Mouse (Mus musculus): ENCODE measurements around the gene Kif16b.

Kif16b gene

DNA sequence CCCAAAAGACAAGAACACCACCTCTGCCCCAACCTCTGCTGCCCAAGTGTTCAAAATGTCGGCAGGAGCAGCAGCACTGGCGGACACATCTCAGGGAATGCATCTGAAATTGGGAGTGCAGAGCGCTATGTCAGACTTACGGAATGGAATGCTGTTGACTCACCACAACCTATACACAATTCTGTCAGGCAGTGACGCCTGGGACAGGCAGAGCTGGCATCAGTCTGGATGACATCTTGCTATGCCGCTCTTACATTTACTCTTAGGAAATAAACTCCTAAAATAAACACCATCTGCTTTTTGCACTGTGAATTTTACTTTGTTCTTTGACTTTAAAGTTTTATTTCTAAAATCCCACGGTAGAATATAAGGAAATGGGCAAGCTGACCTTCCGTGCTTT is 31.3 kb downstream of the Kif16b start:
- no peak for DNase-seq

DNA sequence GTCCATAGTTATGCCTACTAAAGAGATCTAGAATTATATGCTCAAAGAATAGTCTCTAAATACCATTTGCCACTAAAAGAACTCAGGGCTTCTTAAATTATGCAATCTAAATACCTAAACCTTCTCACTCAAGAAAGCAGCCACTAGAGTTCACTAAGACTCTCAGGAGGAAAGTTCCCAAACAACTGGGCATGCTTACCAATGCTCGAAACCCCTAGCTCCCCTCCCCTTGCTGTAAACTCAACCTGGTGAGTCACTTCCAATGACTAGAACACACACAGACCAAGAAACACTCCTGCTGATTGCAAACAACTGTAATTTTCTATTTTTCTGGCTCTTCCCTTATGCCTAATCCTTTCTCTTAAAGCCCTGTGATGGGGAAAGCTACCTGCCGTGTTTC is 33.9 kb downstream of the Kif16b start:
- no peak for DNase-seq

DNA sequence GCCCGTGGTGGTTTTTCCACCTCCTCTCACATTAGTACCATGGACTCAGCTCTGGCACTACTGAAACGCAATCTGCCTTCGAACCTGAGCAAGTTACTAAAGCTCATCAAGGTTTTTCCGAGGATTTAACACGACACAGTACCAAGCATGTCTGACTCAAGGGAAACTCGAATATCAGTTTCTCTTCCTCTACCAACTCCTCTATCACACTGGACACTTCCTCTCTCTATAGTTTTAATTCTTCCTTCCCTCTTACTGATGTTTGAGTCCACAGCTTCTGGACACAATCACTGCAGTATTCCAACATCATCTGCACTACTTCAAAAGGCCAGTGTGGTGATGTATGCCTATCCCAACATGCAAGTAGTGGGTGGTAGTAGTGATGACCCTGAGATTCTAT is 40.3 kb downstream of the Kif16b start:
- DNase-seq, result no peak

DNA sequence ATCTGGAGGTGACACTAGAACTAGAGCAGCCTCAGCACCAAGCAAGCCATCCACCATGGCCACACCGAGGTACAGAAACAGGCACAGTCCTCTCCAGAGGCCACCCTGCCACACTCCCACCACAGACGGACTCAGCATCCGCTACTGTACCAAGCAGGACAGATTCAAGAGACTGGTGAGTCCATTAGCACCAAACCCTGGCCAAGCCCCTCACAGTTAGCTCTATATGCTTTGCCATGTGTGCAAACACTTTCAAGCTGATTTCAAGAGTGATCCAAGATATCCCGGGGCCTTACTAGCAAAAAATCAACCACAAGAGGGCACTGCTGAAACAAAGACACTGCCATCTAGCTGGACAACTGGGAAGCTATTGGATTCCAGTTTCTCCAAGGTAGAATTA is 41.9 kb downstream of the Kif16b start:
- peak; percentile 42 for DNase-seq

DNA sequence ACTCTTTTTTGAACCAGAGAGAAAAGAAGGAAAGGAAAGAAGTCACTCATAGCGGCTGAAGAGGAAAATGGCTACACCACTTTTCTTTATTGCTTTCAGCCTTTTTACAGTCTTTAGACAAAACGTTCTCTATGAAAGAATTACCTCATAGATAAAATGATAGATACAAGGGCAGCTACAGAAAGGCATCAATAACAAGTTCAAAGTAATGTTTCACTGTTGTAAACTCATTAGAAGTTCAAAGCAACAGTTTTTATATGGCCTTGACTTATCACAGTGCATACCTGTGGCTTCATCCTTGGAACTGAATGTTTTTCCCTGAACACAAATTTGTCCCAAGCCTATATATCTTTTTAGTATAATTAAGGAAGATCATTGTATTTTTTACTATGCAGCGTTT is 62.6 kb downstream of the Kif16b start:
- no peak for DNase-seq

DNA sequence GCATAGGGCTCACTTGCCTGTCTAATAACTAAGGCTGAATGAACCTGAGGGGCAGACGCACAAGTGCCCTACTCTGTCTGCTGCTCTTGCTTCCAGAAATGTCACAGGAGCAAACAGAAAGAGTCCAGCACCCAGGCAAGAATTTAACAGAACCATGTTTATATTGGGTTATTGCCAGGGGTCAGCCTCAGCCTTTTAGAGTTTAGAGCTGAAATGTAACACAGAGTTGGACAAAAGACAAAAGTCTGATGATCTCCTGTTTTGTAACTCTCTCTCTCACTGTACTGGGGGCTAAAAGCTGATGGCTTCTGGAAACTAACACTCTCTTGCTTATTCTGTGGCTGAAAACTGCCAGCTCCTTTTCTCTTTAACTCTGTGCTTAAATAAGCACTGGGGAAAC is 63.2 kb downstream of the Kif16b start:
- DNase-seq, result no peak

DNA sequence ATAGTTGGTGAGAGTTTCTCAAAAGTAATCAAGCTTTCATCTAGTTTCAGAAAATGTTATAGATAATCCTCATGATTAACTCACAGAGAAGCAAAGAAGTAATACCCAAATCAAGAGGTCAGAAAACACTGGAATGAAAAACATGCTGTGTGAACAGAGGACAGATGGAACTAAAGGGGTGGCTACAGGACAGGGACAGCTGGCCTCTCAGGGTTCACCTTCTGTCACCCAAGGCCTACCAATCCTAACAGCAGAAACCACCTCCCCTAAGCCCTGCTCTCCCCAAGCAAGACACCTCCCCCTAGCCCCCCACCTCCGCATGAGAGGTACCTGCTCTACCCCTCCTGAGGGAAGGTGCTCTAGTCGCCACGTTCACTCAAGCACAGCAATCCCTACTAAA is 66.6 kb downstream of the Kif16b start:
- no peak for DNase-seq

DNA sequence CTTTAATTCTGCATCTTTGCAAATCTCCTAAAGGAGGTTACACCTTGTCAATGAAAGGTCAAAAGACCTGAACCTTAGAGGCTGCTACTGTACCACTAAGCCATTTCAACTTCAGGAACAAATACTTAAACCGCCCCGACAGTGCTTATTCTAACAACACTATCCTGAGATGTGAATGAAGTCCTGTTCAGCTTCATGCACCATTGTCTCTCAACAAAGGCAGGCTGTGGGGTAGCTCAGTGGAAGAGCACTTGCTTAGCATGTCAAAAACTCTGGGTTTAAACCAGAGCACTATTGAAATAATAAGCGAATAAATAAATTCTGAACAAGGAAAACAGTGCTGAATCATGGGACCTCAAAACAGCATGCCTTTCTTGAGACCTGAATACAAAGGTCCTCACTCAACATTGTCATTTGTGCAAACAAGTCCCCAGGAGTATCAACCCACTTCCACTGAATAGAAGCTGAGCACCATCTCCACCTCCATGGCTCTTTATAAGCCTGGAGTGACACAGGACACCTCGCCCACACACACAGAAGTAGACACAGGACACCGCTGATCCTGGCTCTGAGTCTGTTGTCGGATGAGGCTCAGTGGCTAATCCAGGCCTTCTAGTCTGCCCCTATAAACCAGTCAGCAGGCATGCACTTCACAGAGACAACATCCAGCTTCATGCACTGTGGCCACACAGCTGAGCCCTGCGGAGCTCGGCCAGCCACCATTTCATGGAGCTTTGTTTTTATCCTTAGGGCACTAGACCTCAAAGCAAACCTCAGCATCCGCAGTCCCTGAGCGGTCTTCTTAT is 68.5 kb downstream of the Kif16b start:
- no peak for DNase-seq

DNA sequence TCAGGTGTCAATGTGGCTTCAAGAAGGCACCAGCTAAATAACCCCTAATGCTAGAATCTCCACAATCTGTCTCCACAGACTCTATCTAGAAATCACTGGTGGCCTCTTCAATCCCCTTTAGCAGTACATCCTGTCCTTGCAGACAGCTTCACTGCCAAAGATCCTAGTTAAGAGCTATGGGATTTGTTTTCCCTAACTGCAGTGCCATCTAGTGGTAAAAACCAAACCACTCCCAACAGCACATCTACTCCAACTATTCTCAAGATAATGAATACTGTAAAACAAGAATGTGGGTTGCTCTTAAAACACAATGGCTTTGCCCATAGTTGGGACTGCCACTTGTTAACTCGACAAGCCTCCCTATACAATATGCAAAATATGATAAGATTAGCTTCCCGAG is 88.3 kb downstream of the Kif16b start:
- peak; percentile 18 for DNase-seq

DNA sequence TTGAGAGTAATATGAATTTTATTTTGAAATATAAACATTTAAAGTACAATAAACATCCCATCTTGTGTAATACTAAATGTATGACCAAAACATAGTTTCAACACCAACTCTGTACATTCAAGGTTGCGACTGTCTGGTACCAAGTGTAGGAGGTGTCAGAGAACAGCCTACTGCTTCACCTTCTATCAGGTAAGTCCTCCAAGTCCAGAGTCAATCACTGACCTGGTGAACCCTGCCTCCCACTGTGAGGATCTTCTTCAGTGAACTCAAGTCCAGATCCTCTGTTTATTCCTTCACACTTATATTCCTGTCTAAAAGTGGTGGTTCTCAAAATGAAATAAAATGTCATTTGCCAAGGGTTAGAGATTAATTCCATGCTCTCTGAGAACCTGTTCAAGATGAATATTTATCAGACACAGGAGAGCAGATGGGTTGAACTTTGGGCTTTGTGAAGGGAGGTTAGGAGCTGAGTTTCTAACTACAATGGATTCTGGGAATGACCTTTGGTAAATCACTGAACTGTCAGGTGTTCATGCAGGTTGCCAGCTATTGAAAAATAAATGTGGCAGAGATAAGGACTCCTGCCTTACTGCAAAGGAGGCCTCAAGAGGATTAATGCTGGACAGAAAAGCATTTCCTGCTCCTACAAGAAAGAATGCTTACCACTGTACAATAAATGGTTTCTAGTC is 97.4 kb downstream of the Kif16b start:
- no peak for DNase-seq

DNA sequence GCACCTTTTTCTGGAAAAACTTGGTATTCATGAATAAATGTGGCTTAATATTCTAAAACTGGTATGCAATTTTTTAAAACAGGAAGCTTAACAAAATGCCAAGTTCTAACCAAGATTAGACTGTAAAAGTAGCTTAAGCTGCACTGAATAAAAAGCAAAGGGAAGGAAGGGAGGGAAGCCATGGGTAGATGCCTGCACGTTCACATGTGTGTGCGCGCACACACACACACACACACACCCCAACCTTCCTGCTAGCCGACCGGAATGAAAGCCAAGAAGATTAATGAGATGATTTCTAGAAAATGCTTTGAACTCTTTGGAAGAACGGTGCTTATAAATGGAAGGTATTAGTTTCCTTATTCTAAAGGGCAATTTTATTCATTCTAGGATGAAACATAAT is 104.0 kb downstream of the Kif16b start:
- no peak for DNase-seq

DNA sequence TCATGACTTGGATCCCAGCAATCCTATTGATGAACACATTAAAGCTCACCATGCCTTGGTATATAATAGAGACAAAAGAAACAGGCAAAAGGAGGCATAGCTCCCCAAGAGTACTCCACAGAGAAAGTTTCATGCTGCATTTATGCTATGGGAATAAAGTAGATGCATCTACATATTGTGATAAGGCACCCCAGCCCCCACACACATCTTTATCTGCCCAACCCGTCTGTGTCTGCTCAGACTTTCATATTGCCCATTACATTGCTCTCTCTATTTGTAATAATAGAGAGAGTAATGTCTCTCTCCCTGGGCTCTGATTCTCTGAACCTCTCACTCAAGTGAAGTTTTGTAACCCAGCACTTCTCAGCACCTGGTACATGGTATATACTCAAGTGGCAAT is 126.0 kb downstream of the Kif16b start:
- DNase-seq, result no peak

DNA sequence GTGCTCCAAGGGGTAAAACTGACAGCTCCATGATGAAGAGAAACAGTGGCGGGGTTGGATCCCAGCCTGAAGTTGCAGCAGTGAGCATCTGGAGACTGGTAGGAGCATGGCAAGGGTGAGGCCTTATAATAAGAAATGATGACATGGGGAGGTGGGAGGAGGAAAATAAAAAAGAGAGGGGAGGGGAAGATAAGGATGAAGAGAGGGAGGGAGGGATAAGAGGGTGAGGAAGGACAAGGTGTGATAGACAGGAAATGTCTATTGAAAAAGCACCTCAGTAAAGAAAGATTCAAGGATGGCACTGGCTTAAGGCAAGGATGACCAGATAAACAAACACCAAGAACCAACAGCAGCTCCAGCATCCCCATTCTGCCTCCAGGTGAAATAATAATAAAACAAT is 126.6 kb downstream of the Kif16b start:
- DNase-seq, result no peak

DNA sequence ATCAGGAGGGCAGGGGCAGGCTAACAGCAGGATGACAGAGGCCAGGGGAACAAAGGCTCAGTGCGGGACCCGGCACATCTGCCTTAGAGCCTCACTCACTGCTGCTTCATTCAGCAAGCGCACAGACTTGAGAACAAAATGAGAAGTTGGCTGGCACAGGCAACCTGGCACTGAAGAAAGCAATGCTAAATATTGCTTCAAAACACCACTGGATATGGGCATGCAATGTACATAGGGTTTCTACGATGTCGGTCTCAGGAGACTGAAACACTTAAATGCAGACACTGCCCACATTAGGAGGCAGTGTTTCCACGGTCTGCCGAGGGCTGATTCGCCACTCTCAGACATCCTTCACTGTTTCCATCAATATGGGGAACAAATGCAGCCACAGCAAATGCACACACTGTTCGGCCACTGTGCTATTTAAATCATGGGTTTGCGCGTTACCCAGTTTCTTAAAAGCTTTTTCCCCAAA is 131.6 kb downstream of the Kif16b start:
- DNase-seq, result peak; percentile 38

DNA sequence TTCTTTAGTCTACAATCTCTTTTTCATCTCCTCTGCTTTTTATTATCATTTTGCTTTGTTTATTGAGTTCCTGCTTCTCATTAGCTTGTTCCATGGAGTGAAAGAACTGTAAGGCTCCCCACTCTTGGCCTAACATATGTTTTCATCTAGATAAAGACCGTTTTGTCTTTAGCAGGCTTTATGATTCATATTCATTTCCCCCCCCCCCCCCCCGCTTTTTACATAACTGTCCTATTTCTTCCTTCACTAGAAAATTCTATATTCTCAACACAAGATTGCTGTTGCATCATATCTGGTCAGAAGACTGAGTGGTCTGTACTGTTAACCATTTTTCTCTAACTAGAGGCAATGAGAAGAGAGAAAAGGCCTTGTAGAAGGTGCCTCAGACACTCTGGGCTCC is 137.1 kb downstream of the Kif16b start:
- DNase-seq, result no peak

DNA sequence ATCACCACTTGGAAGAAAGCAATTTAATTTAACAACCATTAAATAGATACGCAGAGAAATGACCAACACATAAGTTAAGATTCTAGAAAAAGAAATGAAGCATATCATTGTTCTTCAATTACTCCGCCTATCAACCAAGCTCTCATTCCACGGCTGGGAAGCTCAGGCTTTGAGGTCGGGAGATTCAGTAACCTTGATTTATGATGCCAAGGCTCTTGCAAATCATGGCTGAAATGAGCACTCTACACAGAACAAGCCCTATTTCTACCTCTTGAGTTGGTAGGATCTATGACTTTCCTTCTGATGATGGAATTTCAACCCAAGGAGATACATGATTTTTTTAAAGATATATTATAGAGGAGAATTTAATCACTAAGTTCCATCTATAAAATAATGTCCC is 140.5 kb downstream of the Kif16b start:
- DNase-seq, result no peak

DNA sequence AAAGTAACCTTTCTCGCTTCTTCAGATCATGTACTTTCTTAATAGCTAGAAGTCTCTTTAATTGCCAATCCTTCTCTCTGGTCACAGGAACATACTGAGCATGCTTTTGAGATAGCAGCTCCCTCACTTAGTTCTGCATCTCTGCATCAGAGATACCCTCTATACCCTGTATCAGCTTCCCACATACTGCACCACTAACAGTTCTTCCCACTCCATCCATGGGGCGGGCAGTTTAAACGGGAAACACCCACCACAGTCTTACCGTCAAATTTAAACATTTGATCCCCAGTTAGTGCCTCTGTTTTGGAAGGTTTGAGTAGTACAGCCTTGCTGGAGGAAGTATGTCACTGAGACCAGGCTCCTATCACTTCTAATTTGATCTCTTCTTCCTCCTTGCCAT is 142.1 kb downstream of the Kif16b start:
- DNase-seq, result no peak

DNA sequence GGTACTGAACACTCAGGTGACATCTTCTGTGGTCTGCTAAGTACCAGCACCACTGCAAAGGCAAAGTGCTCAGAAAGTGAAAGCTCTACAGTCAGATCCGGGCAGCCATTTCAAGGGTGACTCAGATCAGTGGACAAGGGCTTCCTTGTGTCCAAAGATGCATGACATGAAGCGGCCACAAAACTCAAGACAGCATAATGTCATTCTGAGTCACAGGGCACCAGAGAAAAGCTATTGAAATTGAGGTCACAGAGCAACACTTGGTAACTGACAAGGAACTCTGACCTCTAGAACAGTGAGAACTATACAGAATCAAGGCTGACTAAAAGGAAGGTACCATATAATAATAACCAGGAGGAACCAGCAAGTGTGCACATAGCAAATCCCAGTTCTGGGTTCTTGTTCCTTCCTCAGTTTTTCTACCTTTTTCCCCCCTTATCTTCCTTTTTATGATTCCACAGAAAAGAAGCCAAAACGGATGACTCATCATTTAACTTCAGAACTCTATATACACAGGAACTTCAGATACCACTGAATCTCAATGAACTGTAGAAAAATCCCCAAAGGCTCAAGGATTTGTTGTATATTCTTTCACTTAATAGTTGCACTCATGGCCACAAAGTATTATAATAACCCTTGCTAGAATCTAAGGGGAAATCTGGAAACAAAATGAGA is 143.1 kb downstream of the Kif16b start:
- DNase-seq, result no peak

DNA sequence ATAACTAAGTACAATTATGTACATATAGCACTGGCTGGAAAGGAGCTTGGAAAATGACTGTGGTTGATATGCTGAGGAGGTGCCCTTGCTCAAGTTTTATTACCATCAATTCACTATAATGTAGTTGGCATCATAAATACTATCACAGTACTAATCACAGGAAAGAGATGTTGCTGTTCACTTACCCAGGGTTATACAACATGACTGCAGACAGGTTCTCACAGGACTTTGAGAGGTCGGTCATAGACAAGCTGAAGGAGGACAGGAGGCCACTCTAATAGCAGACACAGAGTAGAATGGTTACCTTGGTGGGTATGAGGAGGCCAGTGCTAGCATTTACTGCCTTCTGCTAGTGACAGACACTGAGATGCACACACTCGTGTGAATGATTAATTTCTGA is 162.0 kb downstream of the Kif16b start:
- no peak for DNase-seq

DNA sequence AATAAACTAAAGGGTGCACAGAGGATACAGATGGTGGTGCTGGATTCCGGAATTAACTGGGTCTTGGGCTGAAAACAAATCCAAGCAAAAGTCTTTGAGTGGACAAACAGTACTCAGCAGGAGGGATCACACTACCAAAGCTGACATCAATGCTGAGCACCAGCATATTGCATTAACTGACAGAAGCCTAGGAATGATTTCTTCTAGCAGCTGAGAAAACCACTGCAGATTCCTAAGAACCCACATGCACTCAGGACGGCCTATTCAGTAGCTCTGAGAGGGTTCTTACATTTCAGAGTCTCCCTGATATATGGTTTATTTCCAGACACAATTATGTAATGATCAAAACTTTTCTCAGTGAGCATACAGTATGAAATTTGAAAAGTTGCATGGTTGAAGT is 162.8 kb downstream of the Kif16b start:
- no peak for DNase-seq

DNA sequence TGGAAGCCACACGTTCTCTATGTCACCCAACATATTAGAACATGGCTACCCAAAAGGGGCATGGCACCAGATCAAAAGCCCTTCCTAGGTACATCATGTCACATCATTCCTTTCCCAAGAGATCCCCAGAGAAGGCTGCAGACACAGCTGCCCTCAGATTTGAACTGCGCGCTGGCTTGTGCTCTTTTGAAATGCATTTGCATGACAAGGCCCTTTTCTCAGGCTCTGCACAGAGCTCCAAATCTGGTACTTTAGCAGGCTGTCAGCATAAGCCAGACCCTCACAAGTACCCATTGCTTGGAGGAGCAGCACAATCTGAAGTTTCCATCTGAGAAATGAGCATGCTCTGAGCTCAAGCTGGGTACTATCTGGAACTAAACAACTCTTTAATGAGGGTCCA is 165.6 kb downstream of the Kif16b start:
- DNase-seq, result no peak

DNA sequence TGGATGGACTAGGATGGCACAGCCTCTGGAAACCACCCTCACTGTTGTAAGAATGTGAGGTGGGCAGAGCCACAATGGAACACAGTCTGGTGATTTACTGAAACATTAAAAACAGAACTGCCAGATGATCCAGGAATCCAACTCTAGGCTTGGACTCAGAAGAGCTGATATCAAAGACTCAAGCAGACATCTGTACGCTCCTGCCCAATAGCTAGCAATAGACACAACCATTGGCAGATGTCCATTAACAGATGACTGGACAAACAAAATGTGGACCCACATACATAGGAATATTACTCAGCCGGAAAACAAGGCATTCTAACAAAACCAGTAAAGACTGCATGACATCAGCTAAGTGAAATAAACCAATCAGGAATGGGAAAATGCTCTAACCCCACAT is 167.3 kb downstream of the Kif16b start:
- DNase-seq, result no peak

DNA sequence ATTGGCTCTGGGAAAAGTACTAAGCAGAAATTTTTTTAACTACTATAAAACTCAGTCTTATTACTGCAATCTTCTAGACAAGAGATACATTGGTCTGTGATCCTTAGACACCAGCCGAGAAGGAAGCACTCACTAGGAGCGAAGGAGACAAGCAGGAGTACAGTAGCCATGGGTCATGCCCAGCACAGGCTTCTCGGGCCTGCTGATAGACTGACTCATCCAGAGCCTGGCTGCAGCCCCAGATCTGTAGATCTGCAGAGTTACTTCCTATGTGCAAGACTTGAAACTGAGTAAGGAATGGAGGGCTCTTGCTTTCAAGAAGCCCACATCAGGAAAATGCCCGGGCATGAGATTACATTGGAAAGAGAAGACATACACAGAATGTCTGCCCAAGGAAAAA is 169.0 kb downstream of the Kif16b start:
- no peak for DNase-seq

DNA sequence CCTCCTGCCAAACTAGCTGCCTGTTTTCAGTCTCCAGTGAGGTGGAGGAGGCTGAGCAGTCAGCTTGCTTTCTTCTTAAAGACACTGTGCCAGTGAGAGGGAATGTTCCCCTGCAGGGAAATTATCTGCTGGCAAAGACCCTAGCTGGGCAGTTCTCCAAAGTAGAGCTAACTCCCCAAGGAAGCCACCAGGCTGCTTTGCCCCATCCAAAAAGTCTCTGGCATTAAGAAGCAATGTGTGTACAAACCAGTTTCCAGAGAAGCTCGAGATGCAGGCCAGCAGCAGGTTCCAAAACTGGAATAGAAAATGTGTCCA is 169.6 kb downstream of the Kif16b start:
- DNase-seq, result peak; percentile 86

Measured in right cerebral cortex, postnatal 25 days (tissue).